Mouse (Mus musculus) liver, postnatal 0 days (tissue): Measurements from ENCODE around the gene Gm37240.

Experiments used
- CTCF ChIP-seq: sonication (generic); IDR thresholded peaks from 2 replicates; pipeline ENCODE4 v1.5.1; 2016; ENCODE audit warnings: antibody characterized with exemption, low read depth
- EP300 ChIP-seq: IDR thresholded peaks from 2 replicates; pipeline ENCODE4 v1.6.1; 2016; ENCODE audit warnings: antibody characterized with exemption, low read depth, mild to moderate bottlenecking

DNA sequence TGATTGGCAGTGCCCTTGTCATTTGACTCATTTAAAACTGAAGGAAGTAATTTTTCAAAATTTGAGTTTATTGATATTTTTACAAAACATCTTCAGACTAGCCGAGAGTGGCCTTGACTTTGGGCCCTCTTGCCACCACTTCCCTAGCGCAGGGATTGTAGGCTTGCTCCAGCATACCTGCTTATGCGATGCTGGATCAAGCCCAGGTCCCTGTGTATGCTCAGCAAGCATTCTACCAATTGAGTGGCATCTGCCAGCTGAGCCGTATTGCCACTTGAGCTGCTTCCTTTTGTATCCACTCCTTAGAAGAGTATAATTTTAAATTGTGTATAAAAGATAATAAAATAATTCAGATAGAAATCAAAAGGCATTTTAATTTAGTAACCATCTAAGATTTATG is 1046.0 kb downstream of the Gm37240 start:
- no peak for TF ChIP-seq EP300
- no peak for TF ChIP-seq CTCF
